Mouse (Mus musculus): ENCODE measurements around the gene Spsb2.
"Not testable (repeated sequence)": the region's sequence is repeated elsewhere in the genome, so short reads cannot be mapped to it uniquely, and the experiment has no call there.

Spsb2 gene

DNA sequence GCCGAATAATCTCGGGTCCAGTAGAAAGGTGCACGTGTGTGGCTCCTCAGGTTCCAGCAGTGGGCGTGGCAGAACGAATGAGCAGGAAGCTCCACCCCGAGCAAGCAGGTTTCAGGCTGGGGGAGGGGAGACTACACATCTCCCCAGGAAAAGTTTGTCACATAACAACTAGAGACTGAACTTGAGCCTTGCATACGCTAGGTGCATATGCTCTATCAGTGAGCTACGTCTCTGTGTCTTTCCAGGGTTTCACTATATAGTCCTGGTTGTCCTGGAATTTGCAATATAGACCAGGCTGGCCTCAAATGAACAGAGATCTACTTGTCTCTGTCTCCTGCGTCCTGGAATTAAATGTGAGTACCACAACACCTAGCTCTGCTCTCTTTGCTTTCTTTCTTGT is 6.1 kb upstream of the Spsb2 start:
- in situ Hi-C loops (cut with MseI, MboI) = not testable (repeated sequence)

DNA sequence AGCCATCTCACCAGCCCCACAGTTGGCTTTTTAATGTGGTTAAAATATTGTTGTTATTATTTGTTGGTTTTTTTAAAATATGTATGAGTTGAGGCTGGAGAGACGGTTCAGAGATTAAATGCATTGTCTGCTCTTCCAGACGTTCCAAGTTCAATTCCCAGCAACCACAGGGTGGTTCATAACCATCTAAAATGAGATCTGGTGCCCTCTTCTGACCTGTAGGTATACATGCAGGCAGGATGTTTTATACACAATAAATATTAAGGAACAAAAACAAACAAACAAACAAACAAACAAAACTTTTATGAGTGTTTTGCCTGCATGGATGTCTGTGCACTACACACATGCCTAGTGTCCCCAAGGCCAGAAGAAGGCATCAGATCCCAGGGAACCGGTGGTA is 5.4 kb upstream of the Spsb2 start:
- in situ Hi-C loops (cut with MseI, MboI) = no loop called here

DNA sequence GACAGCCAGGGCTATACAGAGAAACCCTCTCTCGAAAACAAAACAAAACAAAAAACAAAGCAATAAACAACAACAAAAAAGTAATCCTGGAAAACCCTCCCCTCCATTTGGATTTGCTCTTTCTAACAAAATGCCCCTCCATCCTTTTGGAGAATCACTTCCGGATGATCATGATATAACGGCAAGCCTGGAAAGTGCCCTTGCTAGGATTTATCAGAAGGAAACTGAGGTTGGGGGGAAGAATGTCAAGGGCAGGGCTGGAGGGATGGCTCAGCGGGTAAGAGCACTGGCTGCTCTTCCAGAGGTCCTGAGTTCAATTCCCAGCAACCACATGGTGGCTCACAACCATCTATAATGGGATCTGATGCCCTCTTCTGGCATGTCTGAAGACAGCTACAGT is 4.8 kb upstream of the Spsb2 start:
- in situ Hi-C loops (cut with MseI, MboI) = not testable (repeated sequence)

DNA sequence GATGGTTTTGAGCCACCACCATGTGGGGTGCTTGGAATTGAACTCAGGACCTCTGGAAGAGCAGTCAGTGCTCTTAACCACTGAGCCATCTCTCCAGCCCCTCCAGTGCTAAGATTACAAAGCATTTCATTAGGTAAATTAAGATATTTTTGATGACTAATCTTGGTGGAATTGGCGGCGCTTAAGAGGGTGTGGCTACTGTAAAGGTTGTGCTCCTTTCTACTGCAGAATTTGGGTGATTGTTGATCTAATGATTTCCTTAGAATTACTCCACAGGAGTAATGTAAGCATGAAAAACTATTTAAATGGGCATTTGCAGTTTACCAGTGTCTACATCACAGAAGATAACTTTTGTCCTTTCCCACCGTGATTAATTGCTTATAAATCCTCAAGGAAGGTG is 4.1 kb upstream of the Spsb2 start:
- in situ Hi-C loops (cut with MseI, MboI) = no loop called here

DNA sequence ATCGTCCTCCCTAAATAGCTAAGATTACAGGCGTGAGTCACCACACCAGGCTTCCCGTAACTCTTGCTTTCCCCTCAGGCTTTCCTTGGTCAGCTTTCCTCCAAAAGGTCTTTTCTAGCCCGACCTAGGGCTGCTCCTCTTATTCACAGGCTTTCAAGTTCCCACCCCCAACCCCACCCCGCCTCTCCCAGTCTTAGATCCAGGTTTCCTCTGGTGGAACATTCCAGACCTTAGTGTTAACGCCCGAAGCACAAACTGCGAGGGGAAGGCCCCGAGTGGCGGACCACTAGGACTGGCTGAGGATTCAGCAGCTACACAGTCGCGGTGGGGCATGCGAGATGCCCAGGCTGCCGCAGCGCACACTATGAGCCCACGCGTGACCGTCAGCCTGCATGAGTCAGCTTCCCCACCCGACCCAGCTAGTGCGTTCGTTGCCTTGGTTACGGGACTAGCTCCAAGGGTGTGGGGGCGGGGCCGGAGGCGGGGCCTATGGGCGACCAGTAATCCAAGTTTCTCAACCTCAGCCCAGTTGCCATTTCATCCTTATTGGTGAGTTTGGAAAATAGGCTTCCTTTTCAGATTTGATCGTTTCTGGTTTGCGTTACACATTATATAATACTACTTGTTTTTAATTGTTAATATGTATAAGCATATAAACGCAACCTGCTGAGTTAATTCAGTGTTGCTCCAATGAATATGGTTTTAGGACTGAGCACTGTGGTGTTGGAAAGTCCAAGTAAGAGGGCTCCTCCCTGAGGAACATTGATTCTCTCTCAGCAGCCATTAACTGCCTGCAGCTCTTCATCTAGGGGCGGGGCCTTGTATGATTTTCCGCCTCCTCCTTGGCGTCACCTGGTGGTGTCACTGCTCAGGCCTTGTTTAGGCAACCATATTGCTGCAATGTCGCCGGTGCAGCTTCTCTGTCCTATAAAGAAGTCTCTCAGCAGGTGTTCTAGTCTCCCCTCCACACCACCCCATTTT is 2.8 kb upstream of the Spsb2 start:
- in situ Hi-C loops (cut with MseI, MboI) = no loop called here

DNA sequence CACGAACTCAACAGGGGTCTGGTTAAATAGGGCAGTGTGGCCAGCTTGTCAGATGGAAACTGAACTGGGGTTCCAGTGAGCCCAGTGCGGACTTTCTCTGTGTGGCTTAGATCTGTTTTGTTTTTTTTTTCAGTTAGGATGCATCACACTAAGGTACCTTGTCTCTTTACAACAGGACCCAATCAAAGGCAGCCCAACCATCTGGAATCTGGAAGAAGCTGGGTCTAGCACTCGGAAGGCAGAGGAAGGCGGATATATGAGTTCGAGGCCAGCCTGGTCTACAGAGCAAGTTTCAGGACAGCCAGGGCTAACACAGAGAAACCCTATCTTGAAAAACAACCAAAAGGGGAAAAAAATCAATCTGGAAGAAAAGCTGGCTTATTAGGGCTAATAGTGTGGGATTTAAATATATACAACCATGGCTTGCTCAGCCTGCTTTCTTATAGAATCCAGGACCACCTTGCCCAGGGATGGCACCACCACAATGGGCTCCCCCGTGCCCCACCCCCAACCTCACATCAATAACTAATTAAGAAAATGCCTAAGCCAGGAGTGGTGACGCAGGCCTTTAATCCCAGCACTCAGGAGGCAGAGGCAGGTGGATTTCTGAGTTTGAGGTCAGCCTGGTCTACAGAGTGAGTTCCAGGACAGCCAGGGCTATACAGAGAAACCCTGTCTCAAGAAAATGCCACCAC is 1.9 kb upstream of the Spsb2 start:
- in situ Hi-C loops (cut with MseI, MboI) = no loop called here

DNA sequence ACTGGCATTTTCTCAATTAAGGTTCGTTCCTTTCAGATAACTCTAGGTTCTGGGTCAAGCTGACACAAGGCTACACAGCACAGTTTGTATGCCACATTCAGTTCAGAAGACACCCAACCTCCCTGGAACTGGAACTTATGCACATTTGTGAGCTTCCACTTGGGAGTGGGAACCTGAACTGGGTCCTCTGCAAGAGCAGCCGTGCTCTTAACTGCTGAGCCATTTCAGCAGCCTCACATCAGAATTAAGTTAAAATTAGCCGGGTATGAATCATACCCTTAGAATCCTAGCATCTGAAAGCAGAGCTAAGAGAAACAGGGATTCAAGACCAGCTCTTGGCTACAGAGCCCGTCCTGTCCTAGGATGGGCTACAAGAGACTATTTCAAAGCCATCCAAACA is 1.1 kb upstream of the Spsb2 start:
- in situ Hi-C loops (cut with MseI, MboI) = no loop called here

DNA sequence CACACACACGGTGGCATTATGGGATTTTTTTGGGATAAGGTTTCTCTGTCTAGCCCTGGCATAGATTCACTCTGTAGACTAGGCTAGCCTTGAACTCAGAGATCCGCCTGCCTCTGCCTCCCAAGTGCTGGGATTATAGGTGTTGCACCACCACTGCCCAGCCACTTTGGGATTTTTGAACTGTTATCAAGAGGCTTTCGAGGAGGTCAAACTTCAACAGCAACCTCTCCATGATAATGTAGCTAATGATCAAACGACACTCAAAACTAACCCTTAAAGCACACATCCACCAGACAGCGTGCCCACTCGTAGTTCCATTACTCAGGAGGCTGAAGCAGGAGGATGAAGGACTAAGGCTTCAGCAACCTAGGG is 489 bp upstream of the Spsb2 start:
- in situ Hi-C loops (cut with MseI, MboI) = no loop called here

DNA sequence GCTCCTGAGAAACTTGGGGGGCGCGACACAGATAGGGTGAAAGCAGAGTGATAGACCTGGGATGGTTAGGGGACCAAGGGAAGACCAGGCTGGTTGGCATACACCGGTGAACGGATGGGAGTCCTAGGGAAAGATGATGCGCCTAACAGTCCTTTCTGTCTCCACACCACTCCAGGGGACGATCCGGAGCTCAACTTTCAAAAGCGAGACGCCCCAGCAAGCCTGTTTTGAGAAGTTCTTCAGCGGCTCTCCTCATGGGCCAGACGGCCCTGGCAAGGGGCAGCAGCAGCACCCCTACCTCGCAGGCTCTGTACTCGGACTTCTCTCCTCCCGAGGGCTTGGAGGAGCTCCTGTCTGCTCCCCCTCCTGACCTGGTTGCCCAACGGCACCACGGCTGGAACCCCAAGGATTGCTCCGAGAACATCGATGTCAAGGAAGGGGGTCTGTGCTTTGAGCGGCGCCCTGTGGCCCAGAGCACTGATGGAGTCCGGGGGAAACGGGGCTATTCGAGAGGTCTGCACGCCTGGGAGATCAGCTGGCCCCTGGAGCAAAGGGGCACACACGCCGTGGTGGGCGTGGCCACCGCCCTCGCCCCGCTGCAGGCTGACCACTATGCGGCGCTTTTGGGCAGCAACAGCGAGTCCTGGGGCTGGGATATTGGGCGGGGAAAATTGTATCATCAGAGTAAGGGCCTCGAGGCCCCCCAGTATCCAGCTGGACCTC is 752 bp downstream of the Spsb2 start:
- in situ Hi-C loops (cut with MseI, MboI) = no loop called here

DNA sequence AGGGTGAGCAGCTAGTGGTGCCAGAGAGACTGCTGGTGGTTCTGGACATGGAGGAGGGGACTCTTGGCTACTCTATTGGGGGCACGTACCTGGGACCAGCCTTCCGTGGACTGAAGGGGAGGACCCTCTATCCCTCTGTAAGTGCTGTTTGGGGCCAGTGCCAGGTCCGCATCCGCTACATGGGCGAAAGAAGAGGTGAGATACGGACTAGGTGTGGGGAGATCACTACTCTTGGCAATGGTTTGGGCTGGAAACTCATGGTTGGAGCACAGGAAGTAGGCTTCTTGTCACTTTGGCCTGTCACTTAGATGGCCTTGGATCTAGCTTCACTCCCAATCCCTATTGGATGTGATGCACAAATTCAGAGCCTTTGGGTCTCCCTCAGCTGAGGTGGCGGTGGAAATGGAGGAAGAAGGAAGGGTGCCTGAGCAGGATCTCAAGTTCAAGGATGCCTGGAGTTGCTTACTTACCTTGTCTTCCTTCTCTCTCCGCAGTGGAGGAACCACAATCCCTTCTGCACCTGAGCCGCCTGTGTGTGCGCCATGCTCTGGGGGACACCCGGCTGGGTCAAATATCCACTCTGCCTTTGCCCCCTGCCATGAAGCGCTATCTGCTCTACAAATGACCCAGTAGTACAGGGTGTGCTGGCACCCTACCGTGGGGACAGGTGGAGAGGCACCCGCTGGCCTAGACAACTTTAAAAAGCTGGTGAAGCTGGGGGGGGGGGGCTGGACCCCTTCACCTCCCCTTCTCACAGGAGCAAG is 1.5 kb downstream of the Spsb2 start:
- in situ Hi-C loops (cut with MseI, MboI) = no loop called here

DNA sequence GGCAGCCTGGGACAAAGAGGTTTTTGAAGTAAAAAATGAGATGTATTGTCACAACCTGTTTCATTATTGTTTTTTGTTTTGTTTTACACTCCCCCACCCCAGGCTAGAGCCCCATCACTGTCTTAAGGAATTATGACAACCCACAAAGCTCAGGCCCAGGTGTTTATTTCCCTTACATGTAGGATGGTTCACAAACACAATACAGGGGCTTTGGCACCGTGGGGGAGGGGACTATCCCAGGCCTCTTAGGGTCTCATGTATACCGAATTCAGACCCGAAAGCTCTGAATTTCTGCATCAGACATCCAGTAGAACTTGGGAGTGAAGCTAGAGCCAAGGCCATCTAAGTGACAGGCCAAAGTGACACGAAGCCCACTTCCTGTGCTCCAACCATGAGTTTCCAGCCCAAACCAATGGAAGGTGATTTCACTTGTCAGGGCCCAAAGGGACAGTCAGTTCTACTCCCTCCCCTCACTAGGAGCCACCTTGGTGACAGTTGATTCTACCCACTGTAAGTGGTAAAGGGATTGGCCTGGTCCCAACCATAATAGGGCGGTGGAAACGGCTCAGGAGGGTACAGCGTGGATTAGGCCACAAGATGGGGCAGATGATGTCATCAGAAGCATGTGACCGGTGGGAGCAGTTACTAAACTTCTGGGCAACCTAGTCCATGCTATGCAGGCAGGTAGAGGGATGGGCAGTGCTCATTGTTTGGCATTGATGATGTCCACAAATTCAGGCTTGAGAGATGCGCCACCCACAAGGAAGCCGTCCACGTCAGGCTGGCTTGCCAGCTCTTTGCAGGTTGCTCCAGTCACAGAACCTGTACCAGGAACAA is 2.3 kb downstream of the Spsb2 start:
- in situ Hi-C loops (cut with MseI, MboI) = not testable (repeated sequence)

DNA sequence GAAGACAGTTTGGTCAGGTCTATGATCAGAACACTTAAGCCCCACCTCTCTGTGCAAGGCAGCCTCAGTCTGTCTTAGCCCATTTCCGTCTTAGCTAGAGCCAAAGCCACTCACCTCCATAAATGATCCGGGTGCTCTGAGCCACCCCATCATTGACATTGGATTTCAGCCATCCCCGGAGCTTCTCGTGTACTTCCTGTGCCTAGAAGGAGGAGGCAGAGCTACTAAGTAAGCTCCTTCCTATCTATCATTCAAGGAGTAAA is 2.9 kb downstream of the Spsb2 start:
- in situ Hi-C loops (cut with MseI, MboI) = no loop called here

DNA sequence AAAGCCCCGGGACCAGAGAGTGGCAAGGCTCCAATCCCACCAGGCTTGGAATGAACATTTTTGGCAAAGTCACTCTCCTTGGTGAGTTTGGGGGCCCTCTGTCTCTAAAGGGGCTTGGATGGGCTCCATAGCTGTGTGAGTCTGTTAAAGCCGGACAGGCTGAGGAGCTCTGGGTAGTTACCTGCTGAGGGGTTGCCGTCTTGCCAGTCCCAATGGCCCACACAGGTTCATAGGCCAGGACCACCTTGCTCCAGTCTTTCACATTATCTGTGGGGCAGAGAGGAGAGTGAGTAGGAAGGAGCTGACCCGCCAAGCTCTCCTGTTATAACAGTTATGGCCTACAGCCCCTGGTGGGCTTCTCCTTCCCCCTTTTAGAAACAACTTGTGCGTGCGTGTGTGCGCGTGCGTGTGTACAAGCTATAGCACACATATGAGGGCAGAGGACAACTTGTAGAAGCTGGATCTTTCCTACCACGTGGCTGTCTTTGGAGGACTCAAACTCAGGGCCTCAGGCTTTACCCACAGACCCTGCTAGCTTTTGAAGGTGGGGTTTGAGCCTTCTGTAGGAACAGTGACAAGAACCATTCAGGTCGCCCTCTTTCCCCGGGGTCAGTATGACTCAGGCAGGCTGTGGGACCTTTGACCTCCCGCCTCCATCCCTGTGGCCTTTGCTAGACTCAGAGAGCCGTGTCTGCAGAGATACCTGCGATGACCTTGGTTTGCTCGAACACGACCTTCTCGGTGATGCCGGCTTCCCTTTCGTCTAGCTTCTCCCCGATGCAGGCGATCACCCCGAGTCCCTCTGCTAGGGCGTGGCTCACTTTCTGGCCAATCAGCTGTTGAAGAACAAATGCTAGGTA is 3.5 kb downstream of the Spsb2 start:
- in situ Hi-C loops (cut with MseI, MboI) = no loop called here

DNA sequence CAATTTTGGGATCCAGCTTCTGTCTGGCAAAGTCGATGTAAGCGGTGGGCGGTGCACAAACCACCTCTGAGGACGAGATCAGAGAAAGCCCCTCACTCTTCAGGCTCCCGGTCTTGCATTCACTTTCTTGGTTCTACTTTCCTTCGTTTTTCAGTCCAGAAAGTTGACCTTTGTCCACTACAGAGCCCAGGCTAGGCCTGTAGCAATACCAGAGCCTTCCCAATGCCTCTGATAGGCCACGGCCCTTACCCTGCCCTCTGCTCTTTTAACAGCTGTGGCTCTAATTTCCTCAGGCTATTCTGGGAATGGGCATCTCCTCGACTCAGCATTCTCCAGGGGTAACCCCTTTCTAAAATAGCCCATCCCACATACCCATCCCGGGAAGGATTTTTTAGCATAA is 4.4 kb downstream of the Spsb2 start:
- in situ Hi-C loops (cut with MseI, MboI) = no loop called here

DNA sequence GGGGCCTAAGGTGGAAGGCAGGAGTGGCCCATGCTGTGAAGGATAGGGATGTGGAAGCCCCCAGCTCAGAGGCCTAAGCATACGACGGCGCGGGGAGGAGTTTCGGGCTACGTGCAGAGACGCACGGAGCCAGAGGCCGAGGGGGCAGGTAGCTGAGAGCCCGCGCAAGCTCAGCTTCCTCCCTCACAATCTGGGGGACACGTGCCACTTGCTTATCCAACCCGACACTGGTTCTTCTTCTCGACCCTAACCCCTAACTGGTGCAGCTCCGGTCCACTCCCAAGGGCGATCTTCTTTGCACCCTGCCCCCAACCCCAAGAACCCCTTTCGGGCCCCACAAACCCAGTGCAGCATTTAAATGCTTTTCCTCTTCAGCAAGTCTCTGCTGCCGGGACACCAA is 5.0 kb downstream of the Spsb2 start:
- in situ Hi-C loops (cut with MseI, MboI) = no loop called here

DNA sequence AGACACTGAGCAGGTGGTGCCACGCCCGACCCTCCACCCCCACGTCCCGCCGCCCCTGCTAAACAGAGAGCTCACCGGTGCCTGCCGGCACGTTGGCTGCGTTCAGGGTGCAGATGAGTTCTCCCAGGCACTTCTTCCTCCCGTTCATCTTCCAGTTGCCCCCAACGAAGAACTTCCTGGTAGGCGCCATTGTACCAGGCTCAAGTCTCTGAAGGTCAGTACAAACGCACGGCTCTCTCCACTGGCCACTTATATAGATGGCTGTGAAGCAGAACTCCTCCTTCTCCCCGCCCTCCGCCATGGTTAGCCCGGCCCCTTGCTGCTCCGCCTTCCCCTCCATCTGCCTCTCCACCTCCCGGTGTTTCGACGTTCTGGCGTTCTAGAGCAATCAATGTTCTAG is 5.5 kb downstream of the Spsb2 start, which contains the start of gene Tpi1:
Gene Tpi1 (minus strand): TSS at position 364 of the 400 bp plus-strand sequence.
- in situ Hi-C loops (cut with MseI, MboI) = no loop called here

DNA sequence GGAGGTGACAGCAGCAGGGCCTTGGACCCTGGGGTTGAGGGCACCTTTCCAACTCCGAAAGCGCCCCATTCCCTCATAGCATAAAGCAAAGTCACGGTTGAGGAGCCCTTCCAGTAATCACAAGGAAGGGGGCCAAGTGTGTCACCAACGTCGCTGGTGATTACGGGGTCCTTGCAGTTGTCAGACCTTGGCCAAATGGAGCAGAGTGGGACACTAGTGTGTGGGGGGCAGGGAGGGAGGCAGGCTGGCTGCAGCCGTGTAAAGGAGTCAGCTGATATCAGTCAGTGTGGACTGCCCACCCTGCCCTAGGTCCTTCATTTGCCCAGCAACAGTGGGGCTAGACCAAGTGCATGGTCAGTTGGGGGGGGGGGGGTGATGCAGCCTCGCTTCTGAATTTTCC is 6.0 kb downstream of the Spsb2 start:
- in situ Hi-C loops (cut with MseI, MboI) = no loop called here

DNA sequence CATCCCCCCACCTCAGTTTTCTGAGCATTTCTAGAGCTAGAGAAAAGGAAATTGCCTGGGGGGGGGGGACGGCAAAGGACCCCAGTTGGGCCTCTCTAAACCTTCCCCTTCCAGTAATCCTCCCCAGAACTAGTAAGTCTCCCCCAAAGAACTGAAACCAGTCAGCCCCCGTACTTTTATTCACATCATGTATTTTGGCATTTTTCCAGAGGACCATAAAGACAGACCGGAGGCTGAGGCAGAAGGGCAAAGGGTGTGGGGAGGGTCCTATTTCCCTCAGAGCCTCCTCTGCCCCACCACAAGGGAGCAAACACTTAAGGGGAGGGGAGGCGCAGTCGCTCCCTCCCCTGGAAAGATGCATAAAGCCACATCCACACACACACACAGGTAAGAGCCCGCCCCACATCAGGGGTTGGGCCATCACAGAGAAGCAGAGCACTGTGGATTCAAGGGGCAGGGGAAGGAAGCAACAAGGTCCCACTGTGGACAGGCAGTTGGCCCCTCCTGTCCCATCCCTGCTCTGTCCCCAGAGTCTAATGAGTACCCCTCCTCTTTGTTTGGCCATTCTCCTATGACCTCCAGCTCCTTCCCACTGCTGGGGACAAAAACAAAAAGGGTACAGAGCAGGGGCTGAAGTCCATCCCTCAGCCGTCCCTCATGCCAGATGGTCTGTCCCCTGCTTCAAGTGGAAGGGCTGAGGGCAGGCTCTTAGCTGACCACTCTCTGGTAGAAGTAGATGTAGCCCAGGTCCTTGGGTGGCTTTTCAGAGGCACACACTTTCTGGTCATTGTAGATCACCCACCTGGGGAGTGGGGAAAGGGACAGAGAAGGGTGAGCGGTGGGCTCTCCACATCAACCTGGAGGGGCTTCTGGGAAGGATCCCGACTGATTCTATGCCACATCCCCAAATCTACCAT is 6.7 kb downstream of the Spsb2 start:
- in situ Hi-C loops (cut with MseI, MboI) = no loop called here

DNA sequence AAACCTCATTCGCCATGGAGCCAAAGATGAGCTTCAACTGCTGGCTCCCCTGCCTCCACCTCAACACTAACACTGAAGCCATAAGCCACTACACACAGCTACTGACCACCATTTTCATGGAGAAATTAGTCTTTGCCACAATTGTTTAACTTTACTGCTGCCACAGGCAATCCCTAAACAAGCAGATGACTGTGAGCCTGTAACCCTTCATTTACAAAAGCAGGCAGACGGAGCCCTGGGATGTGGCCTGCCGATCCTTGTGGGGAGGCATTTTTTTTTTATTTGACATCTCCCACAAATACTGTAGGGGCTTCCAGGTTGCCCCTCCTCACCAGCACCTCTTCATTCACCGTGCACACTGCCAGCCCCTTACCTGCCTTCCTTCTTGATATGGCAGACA is 8.2 kb downstream of the Spsb2 start:
- in situ Hi-C loops (cut with MseI, MboI) = no loop called here

Measured in mouse trophoblast stem cell (cell line).